Mouse (Mus musculus) neural tube, embryonic 15.5 days (tissue): ENCODE data around the gene Itgb7. TPM values are rescaled to one million over a fixed set of nuclear protein-coding genes. Genes with fewer than 3 reads are reported as not detected.

Experiments used
- ATAC-seq: fragments of 200-750 bp; cut with Nextera tagmentation; 2 replicates; pipeline ENCODE4 v1.8.0; 2017; ENCODE audit warnings: mild to moderate bottlenecking, moderate TSS enrichment, moderate library complexity; ENCODE audit not compliant: low FRiP score
- H3K27ac ChIP-seq: fragments of 300-500 bp; sonication (generic); replicated peaks from 2 replicates; pipeline ENCODE4 v1.5.1; 2015; ENCODE audit warnings: mild to moderate bottlenecking, inconsistent platforms
- H3K27me3 ChIP-seq: fragments of 300-500 bp; sonication (generic); replicated peaks from 2 replicates; pipeline ENCODE4 v1.6.1; 2015; ENCODE audit warnings: inconsistent platforms
- H3K36me3 ChIP-seq: fragments of 300-500 bp; sonication (generic); 2 replicates; pipeline ENCODE4 v1.6.1; 2015; ENCODE audit warnings: inconsistent platforms
- H3K4me1 ChIP-seq: fragments of 300-500 bp; sonication (generic); 2 replicates; pipeline ENCODE4 v1.6.1; 2015; ENCODE audit warnings: inconsistent platforms
- H3K4me2 ChIP-seq: fragments of 300-500 bp; sonication (generic); 2 replicates; pipeline ENCODE4 v1.6.1; 2015; ENCODE audit warnings: inconsistent platforms, mild to moderate bottlenecking, moderate library complexity
- H3K4me3 ChIP-seq: fragments of 300-500 bp; sonication (generic); replicated peaks from 2 replicates; pipeline ENCODE4 v1.5.1; 2015; ENCODE audit warnings: mild to moderate bottlenecking, inconsistent platforms
- H3K9ac ChIP-seq: fragments of 300-500 bp; sonication (generic); replicated peaks from 2 replicates; pipeline ENCODE4 v1.6.1; 2015; ENCODE audit warnings: mild to moderate bottlenecking, inconsistent platforms
- H3K9me3 ChIP-seq: fragments of 300-500 bp; sonication (generic); replicated peaks from 2 replicates; pipeline ENCODE4 v1.6.1; 2016; ENCODE audit warnings: inconsistent platforms
- WGBS: fragments of 180-500 bp; shearing (Covaris S2); methylation state at CpG from one replicate; pipeline ENCODE4 v1.1.7; 2015; ENCODE audit warnings: mixed read lengths; 5-methylcytosine and 5-hydroxymethylcytosine counted together
- polyA plus RNA-seq: library from polyadenylated mRNA; unstranded; fragments of >200 nt; fragmentation: Nextera tagmentation; extraction: Ambion mirVana; gene quantifications from 2 replicates; pipeline ENCODE4 v1.2.1, GENCODE M21; 2015

Itgb7 gene
- polyA plus RNA-seq, 1 experiment from 2014 or later, result 1.1 TPM

DNA sequence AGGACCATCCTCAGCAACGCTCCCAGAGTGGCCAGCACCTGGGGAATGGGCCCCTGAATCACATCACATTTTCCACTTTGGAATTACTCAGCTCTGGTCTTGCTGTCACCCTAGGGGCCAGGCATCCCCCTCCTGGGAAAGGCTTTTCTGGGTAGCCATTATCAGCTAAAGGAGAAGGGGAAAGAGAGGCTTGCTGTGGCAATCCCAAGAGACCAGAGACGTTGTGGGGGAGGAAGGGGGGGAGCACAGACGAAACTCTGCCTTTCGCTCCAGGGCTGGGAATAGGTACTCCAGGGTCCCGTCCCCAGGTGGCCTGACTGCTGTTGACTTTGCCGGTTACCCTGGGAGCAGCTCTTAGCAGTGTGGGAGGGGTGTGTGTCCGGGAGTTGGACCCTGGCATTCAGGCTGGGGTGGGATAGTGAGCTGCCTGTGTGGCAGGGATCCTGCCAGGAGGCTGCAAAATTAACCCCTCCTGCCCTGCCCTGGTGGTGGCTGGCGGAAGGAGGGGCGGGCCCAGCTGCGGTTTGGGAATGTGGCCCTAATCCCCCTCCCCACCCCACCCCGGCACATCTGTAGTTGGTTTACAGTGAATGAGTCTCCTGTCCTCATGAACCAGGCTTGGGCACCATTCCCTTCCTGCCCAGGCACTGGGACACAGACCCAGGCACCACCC is 27.0 kb upstream of the Itgb7 start:
- Histone ChIP-seq H3K36me3 (no peaks in the 10 kb centered on the region), H3K9me3 (no peaks in the 10 kb centered on the region), H3K9ac (no peak overlapping the region), H3K4me1 (peaks cover 26% of the 10 kb centered on the region), H3K4me3 (no peak overlapping the region), H3K27me3 (peaks cover 24% of the 10 kb centered on the region), H3K27ac (no peak overlapping the region; the same call in 1 of the 2 replicates), H3K4me2 (peak overlapping the region; percentile 97)
- WGBS, result 21% methylated on average over 11 of the region's 11 CpGs
- ATAC-seq, result no peak

DNA sequence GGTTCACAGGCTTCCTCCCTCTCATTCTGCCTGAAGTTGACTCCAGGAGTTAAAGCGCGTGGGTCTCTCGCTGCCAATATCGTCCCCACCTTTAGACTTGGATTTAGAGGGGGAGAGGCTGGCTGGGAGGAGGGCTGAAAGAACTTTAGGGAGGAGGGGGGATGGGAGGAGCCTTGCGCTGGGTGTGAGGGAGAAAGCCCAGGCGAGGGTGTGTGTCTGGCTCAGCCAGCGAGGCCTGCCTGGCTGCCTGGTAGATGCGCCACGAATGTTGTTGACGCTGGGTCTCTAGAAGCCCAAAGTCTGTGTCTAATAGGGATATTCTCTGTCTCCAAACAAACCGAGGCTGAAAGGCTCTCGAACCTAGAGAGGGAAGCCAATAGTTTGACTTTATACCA is 26.3 kb upstream of the Itgb7 start:
- Histone ChIP-seq H3K9me3 (no peaks in the 10 kb centered on the region), H3K4me3 (peak overlapping the region; percentile 55), H3K4me1 (peaks cover 26% of the 10 kb centered on the region), H3K27ac (no peak overlapping the region; the same call in 1 of the 2 replicates), H3K4me2 (peak overlapping the region; percentile 97), H3K9ac (no peak overlapping the region; the same call in 1 of the 2 replicates), H3K36me3 (no peaks in the 10 kb centered on the region), H3K27me3 (peaks cover 24% of the 10 kb centered on the region)
- 12% methylated on average over 12 of the region's 12 CpGs for WGBS
- ATAC-seq, result 0 out of 2 replicates have a peak, but pooled peaks have one; percentile 18

DNA sequence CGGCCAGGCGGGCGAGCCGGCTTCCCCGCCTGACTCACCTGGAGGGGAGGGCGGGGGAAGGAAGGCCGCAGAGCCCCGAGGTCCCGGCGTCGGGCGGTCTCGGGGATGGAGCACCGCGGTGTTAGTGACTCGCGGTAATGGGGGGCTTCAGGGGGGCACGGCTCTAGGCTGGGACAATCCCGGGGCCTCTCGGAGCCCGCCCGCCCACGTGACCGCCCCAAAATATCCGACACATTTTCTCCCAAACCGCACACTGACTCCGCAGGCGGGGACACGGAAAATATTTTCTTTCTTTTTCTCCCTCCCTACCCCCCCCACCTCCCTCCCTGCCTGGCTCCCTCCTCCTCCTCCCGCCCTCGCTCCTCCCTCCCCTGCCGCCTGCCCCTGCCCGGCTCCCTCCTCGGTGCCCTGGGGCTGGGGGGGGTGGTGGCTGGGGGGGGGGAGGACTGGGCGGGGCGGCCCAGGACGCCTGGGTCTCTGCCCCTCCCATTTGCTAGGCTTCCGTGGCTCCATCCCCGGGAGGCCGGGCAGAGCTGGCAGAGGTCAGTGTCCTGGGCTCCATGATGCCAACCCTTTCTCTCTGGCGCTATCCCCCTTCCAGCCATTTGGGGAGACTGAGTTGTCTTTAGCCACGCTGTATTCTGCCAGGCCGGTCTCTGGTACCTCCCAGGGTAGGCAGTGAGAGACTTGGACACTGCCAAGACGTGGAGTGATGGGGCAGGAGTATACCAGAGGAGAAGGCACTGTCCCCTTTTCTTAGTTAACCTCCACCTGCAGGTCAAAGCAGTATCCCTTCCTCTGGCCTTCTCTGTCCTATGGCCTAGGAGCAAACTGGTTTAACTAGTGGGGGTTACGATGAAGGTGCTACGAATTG is 25.7 kb upstream of the Itgb7 start, which contains the start of gene Rarg:
Gene Rarg (minus strand): TSS at position 316 of the 874 bp plus-strand sequence.
- Histone ChIP-seq H3K4me3 (peak within 1 kb of the TSS; percentile 55), H3K4me1 (peaks cover 26% of the 10 kb centered on the region), H3K9ac (peak within 1 kb of the TSS; percentile 60), H3K27me3 (peaks cover 25% of the 10 kb centered on the region), H3K36me3 (no peaks in the 10 kb centered on the region), H3K4me2 (peak within 1 kb of the TSS; percentile 97), H3K27ac (peak within 1 kb of the TSS; percentile 37; the same call in 1 of the 2 replicates), H3K9me3 (no peaks in the 10 kb centered on the region)
- peak; percentile 39 for ATAC-seq
- 1% methylated on average over 40 of the region's 46 CpGs for WGBS

DNA sequence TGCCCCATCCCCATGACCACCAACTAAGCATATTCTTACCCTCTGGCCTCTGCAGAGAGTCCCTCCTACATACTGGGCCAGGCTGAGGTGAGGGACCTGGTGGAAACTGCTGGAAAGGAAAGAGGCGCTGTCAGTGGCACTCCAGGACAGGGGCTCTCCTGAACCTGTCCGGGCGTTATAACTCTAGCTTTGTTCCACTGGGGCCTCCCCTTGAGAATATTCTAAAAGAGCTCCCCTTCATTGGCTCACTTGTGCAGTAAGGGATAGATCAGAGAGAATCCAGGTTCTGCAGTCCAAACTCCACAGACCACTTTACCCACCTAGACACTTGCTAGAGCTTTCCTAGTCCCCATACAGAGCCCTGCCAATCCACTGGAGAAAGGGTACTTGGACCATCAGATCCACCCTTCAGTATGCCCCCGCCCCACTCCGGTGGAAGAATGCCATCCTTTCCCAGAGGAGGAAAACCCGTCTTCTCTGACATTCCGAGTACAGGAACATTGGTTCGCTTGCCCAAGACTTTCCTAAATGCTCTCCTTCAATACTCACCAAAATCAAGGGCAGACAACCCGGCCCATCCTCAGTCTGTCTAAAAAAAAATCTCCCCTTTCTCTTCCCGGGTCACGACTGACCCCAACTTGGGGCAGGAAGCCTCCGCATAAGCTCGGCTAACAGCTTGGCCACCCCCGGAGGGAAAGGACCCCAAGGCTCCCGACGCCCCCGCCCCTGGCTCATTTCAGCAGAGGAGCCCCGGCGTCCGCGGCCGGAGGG is 24.9 kb upstream of the Itgb7 start:
- Histone ChIP-seq H3K36me3 (no peaks in the 10 kb centered on the region), H3K9me3 (no peaks in the 10 kb centered on the region), H3K4me1 (peaks cover 26% of the 10 kb centered on the region), H3K27ac (peak overlapping the region; percentile 37; the same call in 1 of the 2 replicates), H3K4me3 (peak overlapping the region; percentile 55), H3K4me2 (peak overlapping the region; percentile 97), H3K27me3 (peaks cover 28% of the 10 kb centered on the region), H3K9ac (peak overlapping the region; percentile 60)
- no peak for ATAC-seq
- WGBS, result 9% methylated on average over 22 of the region's 22 CpGs

DNA sequence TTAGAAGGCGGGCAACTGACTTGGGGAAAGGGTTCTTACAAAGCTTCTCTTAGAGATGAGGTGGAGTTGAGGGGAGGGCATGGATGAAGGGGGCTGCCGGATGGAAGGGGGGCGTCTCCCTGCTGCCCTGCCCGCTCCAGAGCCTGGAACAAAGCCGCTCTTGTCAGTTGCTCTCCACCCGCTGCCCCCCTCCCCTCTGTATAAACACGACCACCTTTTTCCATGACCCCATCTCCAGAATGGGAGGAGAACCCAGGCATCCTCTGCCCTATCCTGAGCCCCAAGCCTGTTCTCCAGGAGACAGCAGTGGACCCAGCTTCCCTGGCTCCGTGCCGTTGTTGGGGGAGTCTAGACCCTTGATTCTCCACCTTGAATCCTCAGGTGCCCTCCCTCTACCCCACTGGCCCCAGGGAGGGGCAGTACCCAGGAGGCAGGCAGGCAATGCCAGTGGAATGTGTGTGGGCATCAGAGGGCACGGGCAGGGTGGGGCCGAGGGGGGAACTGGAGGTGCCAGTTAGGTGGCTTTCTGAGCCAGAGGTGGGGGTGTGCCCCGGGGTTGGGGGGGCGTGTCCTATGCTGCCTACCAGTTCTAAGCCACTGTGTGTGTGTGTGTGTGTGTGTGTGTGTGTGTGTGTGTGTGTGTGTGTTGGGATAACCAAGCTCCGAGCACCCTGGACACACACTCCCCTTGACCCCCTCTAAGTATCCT is 24.0 kb upstream of the Itgb7 start:
- Histone ChIP-seq H3K36me3 (no peaks in the 10 kb centered on the region), H3K9me3 (no peaks in the 10 kb centered on the region), H3K27ac (no peak overlapping the region), H3K4me3 (peak overlapping the region; percentile 55; the same call in 1 of the 2 replicates), H3K4me2 (peak overlapping the region; percentile 97), H3K4me1 (peaks cover 26% of the 10 kb centered on the region), H3K9ac (no peak overlapping the region), H3K27me3 (peaks cover 28% of the 10 kb centered on the region)
- no peak for ATAC-seq
- 52% methylated on average over 13 of the region's 14 CpGs for WGBS

DNA sequence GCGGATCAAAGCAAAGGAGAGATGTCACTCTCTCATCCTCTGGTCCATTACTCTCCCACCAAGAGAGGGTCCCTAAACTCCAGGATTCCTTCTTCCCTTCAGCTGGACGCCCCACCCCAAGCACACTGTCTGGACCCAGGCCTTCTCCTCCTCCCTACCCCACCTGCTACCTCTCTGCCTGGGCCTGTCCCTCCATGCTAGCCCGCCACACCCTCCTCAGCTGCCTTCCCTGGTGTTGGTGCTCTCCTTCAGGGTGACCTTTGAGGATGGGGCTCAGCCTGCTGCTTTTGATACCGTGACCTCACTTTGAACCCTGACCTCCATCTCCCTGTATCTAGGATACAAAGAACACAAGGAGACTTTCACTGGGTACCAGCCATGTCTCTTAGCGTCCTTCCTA is 18.8 kb upstream of the Itgb7 start:
- no peak overlapping the region for H3K9ac ChIP-seq
- no peaks in the 10 kb centered on the region for H3K9me3 ChIP-seq
- H3K4me3 ChIP-seq, result no peak overlapping the region
- H3K27ac ChIP-seq, result no peak overlapping the region
- ATAC-seq, result no peak
- H3K4me1 ChIP-seq, result peaks cover 38% of the 10 kb centered on the region
- 58% methylated on average over 5 of the region's 5 CpGs for WGBS
- no peak overlapping the region for H3K4me2 ChIP-seq
- peaks cover 27% of the 10 kb centered on the region for H3K27me3 ChIP-seq
- no peaks in the 10 kb centered on the region for H3K36me3 ChIP-seq

DNA sequence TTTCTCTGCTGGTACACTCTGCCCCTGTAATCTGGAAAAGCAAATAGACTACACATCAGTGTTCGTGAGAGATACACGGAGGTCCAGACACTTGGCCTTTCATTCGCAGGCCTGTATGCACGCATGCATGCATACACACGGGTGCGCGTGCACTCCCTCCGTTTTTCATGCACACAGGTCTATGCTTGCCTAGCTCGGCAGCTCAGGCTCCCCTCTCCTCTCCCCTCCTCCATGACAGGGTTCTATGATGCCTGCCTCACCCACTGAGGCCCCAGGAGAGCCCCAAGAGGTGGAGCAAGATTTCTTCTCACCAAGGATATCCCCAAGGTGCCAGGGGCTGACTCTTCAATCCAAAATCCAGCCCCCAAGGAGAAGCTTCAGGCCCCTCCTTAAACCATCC is 18.2 kb upstream of the Itgb7 start:
- H3K4me3 ChIP-seq, result no peak overlapping the region
- peaks cover 25% of the 10 kb centered on the region for H3K27me3 ChIP-seq
- peaks cover 43% of the 10 kb centered on the region for H3K4me1 ChIP-seq
- H3K9ac ChIP-seq, result no peak overlapping the region
- WGBS, result 45% methylated on average over 9 of the region's 9 CpGs
- peak overlapping the region; percentile 48 for H3K27ac ChIP-seq
- no peaks in the 10 kb centered on the region for H3K36me3 ChIP-seq
- no peak for ATAC-seq
- peak overlapping the region; percentile 37; the same call in 1 of the 2 replicates for H3K4me2 ChIP-seq
- no peaks in the 10 kb centered on the region for H3K9me3 ChIP-seq

DNA sequence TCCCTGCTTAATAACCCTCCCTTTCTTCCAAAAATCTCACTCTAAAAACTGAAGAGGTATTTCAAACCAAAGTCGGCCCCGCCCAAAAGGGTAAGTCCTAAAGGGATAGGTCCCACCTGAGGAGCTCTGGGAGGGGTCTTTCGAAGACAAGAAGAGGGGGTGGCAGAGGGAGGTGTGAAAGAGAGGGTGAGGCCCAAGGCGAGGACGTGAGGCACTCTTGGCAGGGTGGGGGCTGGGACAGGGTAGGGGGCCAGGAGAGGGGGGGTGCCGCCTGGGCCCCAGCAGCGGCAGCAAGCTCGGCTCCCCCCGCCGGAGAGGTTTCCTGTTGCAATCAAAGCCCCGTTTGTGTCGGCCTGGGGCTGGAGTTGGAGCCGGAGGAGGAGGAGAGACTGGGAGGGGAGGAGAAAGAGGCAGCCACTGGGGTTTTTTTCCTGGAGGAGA is 17.5 kb upstream of the Itgb7 start:
- H3K4me3 ChIP-seq, result no peak overlapping the region
- peak overlapping the region; percentile 48 for H3K27ac ChIP-seq
- no peak overlapping the region for H3K9ac ChIP-seq
- H3K27me3 ChIP-seq, result peaks cover 27% of the 10 kb centered on the region
- no peaks in the 10 kb centered on the region for H3K9me3 ChIP-seq
- 4% methylated on average over 13 of the region's 13 CpGs for WGBS
- no peak for ATAC-seq
- peak overlapping the region; percentile 37 for H3K4me2 ChIP-seq
- H3K4me1 ChIP-seq, result peaks cover 49% of the 10 kb centered on the region
- no peaks in the 10 kb centered on the region for H3K36me3 ChIP-seq

DNA sequence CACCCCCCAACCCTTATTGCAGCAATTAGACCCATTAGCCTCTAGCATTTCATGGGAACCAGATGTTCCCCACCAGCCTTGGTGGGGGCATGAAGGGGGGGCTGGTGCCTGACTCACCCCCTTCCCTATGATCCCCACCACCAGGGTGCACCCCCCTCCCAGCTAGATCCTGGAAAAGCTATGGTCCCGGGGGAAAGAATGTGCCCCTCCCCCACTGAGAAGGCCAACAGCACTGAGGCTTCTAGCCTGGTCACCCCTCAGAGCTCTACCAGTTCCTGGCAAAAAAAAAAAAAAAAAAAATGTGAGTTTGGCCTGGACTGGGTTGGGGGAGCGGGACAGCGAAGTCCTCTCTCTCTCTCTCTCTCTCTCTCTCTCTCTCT is 17.1 kb upstream of the Itgb7 start:
- peaks cover 31% of the 10 kb centered on the region for H3K27me3 ChIP-seq

DNA sequence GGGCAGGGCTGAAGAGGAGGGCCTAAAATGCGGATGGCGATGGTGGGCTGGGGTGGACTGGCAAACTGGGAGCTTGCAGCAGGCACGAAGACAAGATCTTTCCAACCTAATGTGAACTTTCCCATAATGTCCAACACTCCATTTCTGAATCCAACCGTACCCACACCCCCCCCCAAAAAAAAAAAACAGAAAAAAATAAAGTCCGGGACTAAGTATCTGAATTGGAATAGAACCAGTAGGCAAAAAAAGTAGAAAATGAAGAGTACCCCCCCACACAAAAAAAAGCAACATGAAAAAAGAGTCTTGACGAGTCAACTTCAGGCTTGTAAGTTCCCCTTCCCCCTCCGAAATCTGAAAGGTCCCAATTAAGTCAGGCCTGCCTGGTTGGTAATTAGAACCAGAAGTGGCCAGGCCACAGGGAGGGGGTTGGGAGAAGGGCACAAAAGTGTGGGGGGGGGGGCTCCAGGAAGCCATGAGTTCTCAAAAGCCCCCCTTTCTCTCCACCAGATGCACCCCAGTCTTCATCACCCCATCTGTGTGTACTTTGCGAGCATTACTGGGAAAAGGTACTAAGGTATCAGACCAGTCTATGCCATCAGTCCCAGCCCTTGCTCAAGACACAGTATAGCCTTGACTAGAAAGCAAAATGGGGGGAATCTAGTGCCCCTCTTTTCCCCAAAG is 16.5 kb upstream of the Itgb7 start:
- no peak for ATAC-seq
- Histone ChIP-seq H3K27me3 (peaks cover 37% of the 10 kb centered on the region), H3K4me3 (peak overlapping the region; percentile 59), H3K4me1 (peaks cover 59% of the 10 kb centered on the region), H3K9me3 (no peaks in the 10 kb centered on the region), H3K36me3 (no peaks in the 10 kb centered on the region), H3K4me2 (peak overlapping the region; percentile 98), H3K9ac (0 out of 2 replicates have a peak overlapping the region, but pooled peaks have one; percentile 63), H3K27ac (peak overlapping the region; percentile 89)
- 9% methylated on average over 8 of the region's 8 CpGs for WGBS

More for the DNA sequence above, 17.1 kb upstream of the Itgb7 start:
- no peak for ATAC-seq
- Histone ChIP-seq H3K4me1 (peaks cover 54% of the 10 kb centered on the region), H3K4me3 (no peak overlapping the region), H3K36me3 (no peaks in the 10 kb centered on the region), H3K9ac (no peak overlapping the region), H3K9me3 (no peaks in the 10 kb centered on the region), H3K4me2 (peak overlapping the region; percentile 98), H3K27ac (peak overlapping the region; percentile 89; the same call in 1 of the 2 replicates)
- 0% methylated on average over 1 of the region's 3 CpGs for WGBS
